17 mouse cellular contexts compared by ENCODE assay signal in genomic region chr2:84511036-84511435, GRCm38 (mm10). TPM values are rescaled to one million over a fixed set of nuclear protein-coding genes. Genes with fewer than 3 reads are reported as not detected.
A peak's percentile ranks its signal among the peaks of the same experiment; 100 is the strongest.
DNase-seq lines count a peak whose midpoint lies in the region; ATAC-seq and TF ChIP-seq lines count a peak whose summit lies in the region.
"Had no signal": no experiment of that assay in that cellular context is flagged by ENCODE, and none has a peak within 500 bp of the region (broad histone marks: within the 10 kb centered on the region; RNA-seq: fewer than 3 reads in every experiment).

No protein-coding gene starts in this region.

- 92% methylated on average over 4 of the region's 4 CpGs for WGBS in midbrain, embryonic 11.5 days
- WGBS in hindbrain, postnatal 0 days, result 97% methylated on average over 4 of the region's 4 CpGs

- TF ChIP-seq EP300 in CH12.LX (IDR thresholded peaks at IDR 0.05; ENCODE audit: low read length), result no peak

- peaks cover 0 to 3% of the 10 kb centered on the region in 2 experiments for H3K36me3 ChIP-seq in CH12.LX (replicated peaks in 1 of 2; ENCODE audit: control insufficient read depth in 1 of 2, insufficient read depth in 1 of 2, low read length in 1 of 2)
- no peaks in the 10 kb centered on the region for H3K36me3 ChIP-seq in midbrain, embryonic 11.5 days (ENCODE audit: control insufficient read depth, insufficient read depth, low read length)
- no peaks in the 10 kb centered on the region for H3K36me3 ChIP-seq in hindbrain, postnatal 0 days (ENCODE audit: insufficient read depth, low read length)
- H3K36me3 ChIP-seq: forebrain, embryonic 12.5 days; neural tube, embryonic 13.5 days had no signal

- in situ Hi-C loops in CH12.LX (cut with MboI; ENCODE audit: low pct_ligation_motif_present, low pct_unique_long_range_greater_than_20kb, low sequenced_read_pairs), result no loop called here

- H3K27ac ChIP-seq in CH12.LX (ENCODE audit: insufficient read depth, low read depth), result 0 out of 2 replicates have a peak overlapping the region, but pooled peaks have one; percentile 28
- no peak overlapping the region for H3K27ac ChIP-seq in midbrain, embryonic 11.5 days (ENCODE audit: low read depth, low read length)
- H3K27ac ChIP-seq in hindbrain, postnatal 0 days, result no peak overlapping the region
- H3K27ac ChIP-seq: forebrain, embryonic 12.5 days; hindbrain, embryonic 10.5 days; limb, embryonic 15.5 days; neural tube, embryonic 13.5 days had no signal

- H3K9me3 ChIP-seq in CH12.LX (replicated peaks; ENCODE audit: low read length), result no peaks in the 10 kb centered on the region
- H3K9me3 ChIP-seq in midbrain, embryonic 11.5 days (ENCODE audit: control insufficient read depth, low read length), result no peaks in the 10 kb centered on the region
- H3K9me3 ChIP-seq in hindbrain, postnatal 0 days (ENCODE audit: low read length), result no peaks in the 10 kb centered on the region
- H3K9me3 ChIP-seq: forebrain, embryonic 12.5 days; G1E; hindbrain, embryonic 10.5 days; limb, embryonic 15.5 days; neural tube, embryonic 13.5 days had no signal

- no peak for TF ChIP-seq RAD21 in CH12.LX (IDR thresholded peaks at IDR 0.05; ENCODE audit: low read depth, low read length)

- H3K4me1 ChIP-seq in CH12.LX (ENCODE audit: control insufficient read depth in 1 of 2, insufficient read depth in 2 of 2), result peaks cover 5 to 17% of the 10 kb centered on the region in 2 experiments
- H3K4me1 ChIP-seq in midbrain, embryonic 11.5 days (ENCODE audit: control insufficient read depth, insufficient read depth, low read length), result no peaks in the 10 kb centered on the region
- no peaks in the 10 kb centered on the region for H3K4me1 ChIP-seq in hindbrain, postnatal 0 days (ENCODE audit: insufficient read depth, low read length)
- H3K4me1 ChIP-seq: forebrain, embryonic 12.5 days; hindbrain, embryonic 10.5 days; limb, embryonic 15.5 days; neural tube, embryonic 13.5 days had no signal

- TF ChIP-seq CTCF in CH12.LX (conservative IDR thresholded peaks at IDR 0.05 in 1 of 2, IDR thresholded peaks at IDR 0.05 in 1 of 2; ENCODE audit: low read depth in 2 of 2, low read length in 2 of 2), result no peak
- no peak for TF ChIP-seq CTCF in hindbrain, postnatal 0 days (IDR thresholded peaks at IDR 0.05; ENCODE audit: low read depth)

- TF ChIP-seq POLR2A in CH12.LX (IDR thresholded peaks at IDR 0.05; ENCODE audit: low read depth, low read length), result no peak

- intact Hi-C loops in left cerebral cortex, postnatal 36 days (cut with DNase I), result loop anchor here (5.0 kb wide), 1 partner anchor 46 kb away; no protein-coding TSS in a partner anchor

- no peak overlapping the region for H3K4me2 ChIP-seq in CH12.LX (ENCODE audit: insufficient read depth, low read depth, poor library complexity, severe bottlenecking)
- H3K4me2 ChIP-seq in midbrain, embryonic 11.5 days, result no peak overlapping the region
- no peak overlapping the region for H3K4me2 ChIP-seq in hindbrain, postnatal 0 days (ENCODE audit: low read depth, low read length)
- H3K4me2 ChIP-seq: forebrain, embryonic 12.5 days; limb, embryonic 15.5 days; neural tube, embryonic 13.5 days had no signal

- no peak overlapping the region for H3K4me3 ChIP-seq in CH12.LX (replicated peaks in 1 of 3; ENCODE audit: low read depth in 2 of 3, low read length in 2 of 3, poor library complexity in 1 of 3)
- H3K4me3 ChIP-seq in midbrain, embryonic 11.5 days (ENCODE audit: low read depth, low read length), result no peak overlapping the region
- no peak overlapping the region for H3K4me3 ChIP-seq in hindbrain, postnatal 0 days (ENCODE audit: low read length)
- H3K4me3 ChIP-seq: forebrain, embryonic 12.5 days; hindbrain, embryonic 10.5 days; limb, embryonic 15.5 days; neural tube, embryonic 13.5 days had no signal

- ATAC-seq in midbrain, embryonic 11.5 days (ENCODE audit: low FRiP score), result no peak
- ATAC-seq in hindbrain, postnatal 0 days, result no peak
- ATAC-seq: liver, postnatal 0 days had no signal

- H3K9ac ChIP-seq in CH12.LX (ENCODE audit: insufficient read depth, low read depth), result no peak overlapping the region
- no peak overlapping the region for H3K9ac ChIP-seq in midbrain, embryonic 11.5 days (ENCODE audit: low read length)
- no peak overlapping the region for H3K9ac ChIP-seq in hindbrain, postnatal 0 days (replicated peaks; ENCODE audit: low read length)
- H3K9ac ChIP-seq: forebrain, embryonic 12.5 days; limb, embryonic 15.5 days; liver, postnatal 0 days; neural tube, embryonic 13.5 days had no signal

- no peaks in the 10 kb centered on the region for H3K27me3 ChIP-seq in CH12.LX (replicated peaks)
- H3K27me3 ChIP-seq in midbrain, embryonic 11.5 days (ENCODE audit: control insufficient read depth, insufficient read depth, low read length), result no peaks in the 10 kb centered on the region
- H3K27me3 ChIP-seq in hindbrain, postnatal 0 days (ENCODE audit: insufficient read depth, low read length), result no peaks in the 10 kb centered on the region
- H3K27me3 ChIP-seq: forebrain, embryonic 12.5 days; limb, embryonic 15.5 days; neural tube, embryonic 13.5 days had no signal

- H3K79me2 ChIP-seq in CH12.LX (replicated peaks; ENCODE audit: control insufficient read depth, extremely low read depth, insufficient read depth, poor library complexity, severe bottlenecking), result no peaks in the 10 kb centered on the region

- dilution Hi-C loops in CH12.LX (cut with MboI; ENCODE audit: extremely low pct_ligation_motif_present, extremely low pct_unique_long_range_greater_than_20kb, low sequenced_read_pairs), result no loop called here

- DNase-seq in CH12.LX (ENCODE audit: extremely low read depth), result peak; percentile 7
- DNase-seq in T-cell, adult 2 months (ENCODE audit: low spot score), result peak; percentile 9
- peak; percentile 34 for DNase-seq in layer of hippocampus, adult 9-11 months
- peak; percentile 71 to 79 for DNase-seq in left cerebral cortex, postnatal 36 days (ENCODE audit: low spot score in 2 of 2)
- no peak for DNase-seq in midbrain, embryonic 11.5 days (ENCODE audit: low spot score, missing footprints)
- DNase-seq in spleen, postnatal 10 days (ENCODE audit: low spot score in 2 of 2), result no peak
- DNase-seq in hindbrain, postnatal 0 days (ENCODE audit: low spot score), result no peak
- DNase-seq: adrenal gland, adult 2 months; cerebellum, adult 11-12 months; cerebellum, postnatal 25 days; liver, postnatal 0 days; lung, postnatal 14 days had no signal

TF ChIP-seq in CH12.LX, 34 proteins besides CTCF, POLR2A, EP300 and RAD21:
- TF ChIP-seq MAZ (IDR thresholded peaks at IDR 0.05; ENCODE audit: low read depth, low read length) (no peak), USF2 (conservative IDR thresholded peaks at IDR 0.05; ENCODE audit: low read depth, low read length) (no peak), MAX (IDR thresholded peaks at IDR 0.05; ENCODE audit: low read length) (no peak), SMC3 (IDR thresholded peaks at IDR 0.05; ENCODE audit: low read depth, low read length) (no peak), ETS1 (conservative IDR thresholded peaks at IDR 0.05; ENCODE audit: low read depth, low read length) (no peak), JUND (conservative IDR thresholded peaks at IDR 0.05; ENCODE audit: low read depth, low read length) (no peak), MAFK (IDR thresholded peaks at IDR 0.05; ENCODE audit: insufficient replicate concordance, low read length) (no peak), CHD1 (IDR thresholded peaks at IDR 0.05; ENCODE audit: low read depth, low read length) (no peak), HCFC1 (IDR thresholded peaks at IDR 0.05; ENCODE audit: low read depth, low read length) (no peak), BHLHE40 (IDR thresholded peaks at IDR 0.05; ENCODE audit: low read depth, low read length) (no peak)

RNA-seq across cellular contexts. Expression of gene Tfpi, which starts 34.5 kb away (rescaled TPM):
- total RNA-seq in CH12.LX (2012; rRNA removed) (not detected in 2 replicates), CH12.LX (2014; rRNA removed) (0.38 and 0.46 TPM in 2 replicates)
- 0.17 TPM in 1 of 2 replicates, not detected in the other for polyA plus RNA-seq in CH12.LX (2012; ENCODE audit: insufficient read length, low read depth)
- total RNA-seq in left cerebral cortex, postnatal 36 days (2021), result 1 to 10 TPM; 3.8 to 5.8 TPM
- polyA plus RNA-seq in midbrain, embryonic 11.5 days (2014; fragmentation: Nextera tagmentation; extraction: Ambion mirVana), result 20.4 and 25.4 TPM in 2 replicates
- total RNA-seq in hindbrain, postnatal 0 days (2014; rRNA removed), result 9.5 and 10.7 TPM in 2 replicates
- 13.1 and 15.3 TPM in 2 replicates for polyA plus RNA-seq in hindbrain, postnatal 0 days (2015; fragmentation: Nextera tagmentation; extraction: Ambion mirVana)

Comparison
In these comparisons a context has a peak if more than half of its experiments do, and no peak if none do; other contexts are left out.
1. DNase-seq: peak in CH12.LX (single experiment), T-cell, adult 2 months (single experiment), layer of hippocampus, adult 9-11 months (single experiment) and left cerebral cortex, postnatal 36 days (2 of 2); none in midbrain, embryonic 11.5 days (single experiment), spleen, postnatal 10 days (0 of 2) and hindbrain, postnatal 0 days (single experiment).